Mouse (Mus musculus) brain, embryonic 14.5 days (tissue): ENCODE data around the gene Tnxb.

Source experiments
- CTCF ChIP-seq: fragments of 200-500 bp; IDR thresholded peaks from 2 replicates; pipeline ENCODE4 v1.5.1; 2012; ENCODE audit warnings: inconsistent platforms, mild to moderate bottlenecking, moderate library complexity, borderline replicate concordance; ENCODE audit not compliant: insufficient read depth, insufficient read length; ENCODE audit errors: extremely low read depth
- POLR2A ChIP-seq: fragments of 200-500 bp; IDR thresholded peaks from 2 replicates; pipeline ENCODE4 v1.6.1; 2012; ENCODE audit warnings: mild to moderate bottlenecking, inconsistent platforms, borderline replicate concordance; ENCODE audit not compliant: poor library complexity, insufficient read depth, insufficient read length, severe bottlenecking; ENCODE audit errors: extremely low read depth

GRCm38 (mm10) chr17:34712951-34713350 is 42.6 kb downstream of the Tnxb start:
- no peak for TF ChIP-seq POLR2A
- TF ChIP-seq CTCF: peak; percentile 51; the same call in 1 of the 2 replicates
